Mouse (Mus musculus): ENCODE measurements at regions not wholly inside any gene's neighbourhood (a gene's known extent, or its start where the extent isn't known, plus 50 kb on each side); places are given as distances from the start of the nearest gene placed in this dataset.

DNA sequence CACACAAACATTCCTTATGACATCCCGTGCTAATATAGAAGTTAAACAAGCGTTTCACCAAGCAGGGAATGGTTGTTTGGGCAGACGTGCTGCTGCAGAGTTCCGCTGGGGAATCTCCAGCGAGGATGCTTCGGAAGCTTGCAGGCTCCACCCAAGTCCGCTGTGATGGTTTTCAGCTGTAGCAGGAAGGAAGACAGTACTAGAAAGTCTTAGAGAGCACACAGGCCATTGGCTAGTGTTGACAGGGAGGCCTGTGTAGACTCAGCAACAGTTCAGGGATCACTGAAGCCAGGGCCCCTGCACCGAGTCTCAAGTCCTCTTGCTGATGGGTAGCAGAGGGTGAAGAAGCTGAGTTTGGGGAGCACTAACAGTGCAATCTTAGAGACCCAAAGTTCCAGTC, 107.8 kb upstream of the Ssbp2 start:
- TF ChIP-seq GATA1 (IDR thresholded peaks at IDR 0.05; ENCODE audit: low read length) = no peak
- no peak for TF ChIP-seq TAL1 (IDR thresholded peaks at IDR 0.05; ENCODE audit: low read length)

All from erythroblast, embryonic 14.5 days (primary cell).